Mouse (Mus musculus) limb, embryonic 12.5 days (tissue): ENCODE results near the gene Gata2. TPM values are rescaled to one million over a fixed set of nuclear protein-coding genes. Genes with fewer than 3 reads are reported as not detected.
A peak's percentile ranks its signal among the peaks of the same experiment; 100 is the strongest.

Experiments used
- ATAC-seq: fragments of 200-750 bp; cut with Nextera tagmentation; 2 replicates; pipeline ENCODE4 v1.8.0; 2017; ENCODE audit warnings: low read depth, moderate TSS enrichment; ENCODE audit not compliant: insufficient number of reproducible peaks, insufficient read depth, low FRiP score, low TSS enrichment
- H3K27ac ChIP-seq: fragments of 300-500 bp; sonication (generic); 2 replicates; pipeline ENCODE4 v1.5.1; 2016; ENCODE audit warnings: mild to moderate bottlenecking, moderate library complexity
- H3K27me3 ChIP-seq: fragments of 300-500 bp; sonication (generic); 2 replicates; pipeline ENCODE4 v1.6.1; 2016; ENCODE audit warnings: mild to moderate bottlenecking, moderate library complexity
- H3K36me3 ChIP-seq: fragments of 300-500 bp; sonication (generic); 2 replicates; pipeline ENCODE4 v1.6.1; 2016; ENCODE audit warnings: mild to moderate bottlenecking, moderate library complexity
- H3K4me1 ChIP-seq: fragments of 300-500 bp; sonication (generic); replicated peaks from 2 replicates; pipeline ENCODE4 v1.6.1; 2016
- H3K4me2 ChIP-seq: fragments of 300-500 bp; sonication (generic); 2 replicates; pipeline ENCODE4 v1.6.1; 2016; ENCODE audit warnings: mild to moderate bottlenecking, moderate library complexity
- H3K4me3 ChIP-seq: fragments of 300-500 bp; sonication (generic); replicated peaks from 2 replicates; pipeline ENCODE4 v1.5.1; 2016; ENCODE audit warnings: mild to moderate bottlenecking
- H3K9ac ChIP-seq: fragments of 300-500 bp; sonication (generic); replicated peaks from 2 replicates; pipeline ENCODE4 v1.6.1; 2016; ENCODE audit warnings: mild to moderate bottlenecking, moderate library complexity
- H3K9me3 ChIP-seq: fragments of 300-500 bp; sonication (generic); 2 replicates; pipeline ENCODE4 v1.6.1; 2016; ENCODE audit warnings: mild to moderate bottlenecking, moderate library complexity
- WGBS: fragments of 180-500 bp; shearing (Covaris S2); methylation state at CpG from one replicate; pipeline ENCODE4 v1.1.7; 2016; 5-methylcytosine and 5-hydroxymethylcytosine counted together
- polyA plus RNA-seq: library from polyadenylated mRNA; unstranded; fragments of >200 nt; fragmentation: Nextera tagmentation; extraction: Ambion mirVana; gene quantifications from 2 replicates; pipeline ENCODE4 v1.2.1, GENCODE M21; 2016

Gene Gata2
- polyA plus RNA-seq, 1 experiment from 2014 or later, result 5.7 TPM

GRCm38 (mm10) chr6:88201926-88202700, 8.4 kb downstream of the Gata2 start:
- no peak for ATAC-seq
- no peak overlapping the region for H3K4me2 ChIP-seq
- H3K36me3 ChIP-seq, result no peaks in the 10 kb centered on the region
- peaks cover 39% of the 10 kb centered on the region for H3K4me1 ChIP-seq
- no peak overlapping the region for H3K9ac ChIP-seq
- no peak overlapping the region for H3K27ac ChIP-seq
- H3K27me3 ChIP-seq, result peaks cover 99% of the 10 kb centered on the region
- H3K4me3 ChIP-seq, result no peak overlapping the region
- H3K9me3 ChIP-seq, result no peaks in the 10 kb centered on the region
- WGBS, result 8% methylated on average over 15 of the region's 15 CpGs

- peak overlapping the region; percentile 8; the same call in 1 of the 2 replicates for H3K4me3 ChIP-seq
- ATAC-seq, result no peak
- H3K27me3 ChIP-seq, result peaks cover 99% of the 10 kb centered on the region
- H3K36me3 ChIP-seq, result no peaks in the 10 kb centered on the region
- 1% methylated on average over 24 of the region's 24 CpGs for WGBS
- H3K27ac ChIP-seq, result no peak overlapping the region
- peaks cover 29% of the 10 kb centered on the region for H3K4me1 ChIP-seq
- no peak overlapping the region for H3K9ac ChIP-seq
- no peaks in the 10 kb centered on the region for H3K9me3 ChIP-seq
- H3K4me2 ChIP-seq, result peak overlapping the region; percentile 34; the same call in 1 of the 2 replicates
Measured at GRCm38 (mm10) chr6:88202921-88203690, 9.4 kb downstream of the Gata2 start.

GRCm38 (mm10) chr6:88203791-88204405, 10.2 kb downstream of the Gata2 start:
- Histone ChIP-seq H3K9ac (no peak overlapping the region), H3K4me1 (peaks cover 21% of the 10 kb centered on the region), H3K4me3 (no peak overlapping the region), H3K9me3 (no peaks in the 10 kb centered on the region), H3K4me2 (no peak overlapping the region), H3K36me3 (no peaks in the 10 kb centered on the region), H3K27ac (no peak overlapping the region), H3K27me3 (peaks cover 97% of the 10 kb centered on the region)
- 8% methylated on average over 10 of the region's 10 CpGs for WGBS
- no peak for ATAC-seq

GRCm38 (mm10) chr6:88204531-88205385, 11.1 kb downstream of the Gata2 start:
- 11% methylated on average over 25 of the region's 25 CpGs for WGBS
- peaks cover 12% of the 10 kb centered on the region for H3K4me1 ChIP-seq
- no peak for ATAC-seq
- H3K27ac ChIP-seq, result no peak overlapping the region
- no peak overlapping the region for H3K9ac ChIP-seq
- H3K4me3 ChIP-seq, result no peak overlapping the region
- H3K36me3 ChIP-seq, result no peaks in the 10 kb centered on the region
- H3K4me2 ChIP-seq, result no peak overlapping the region
- no peaks in the 10 kb centered on the region for H3K9me3 ChIP-seq
- H3K27me3 ChIP-seq, result peaks cover 97% of the 10 kb centered on the region

GRCm38 (mm10) chr6:88205386-88205700, 11.7 kb downstream of the Gata2 start:
- Histone ChIP-seq H3K36me3 (no peaks in the 10 kb centered on the region), H3K4me1 (peaks cover 6% of the 10 kb centered on the region), H3K9me3 (no peaks in the 10 kb centered on the region), H3K4me3 (no peak overlapping the region), H3K27me3 (peaks cover 93% of the 10 kb centered on the region), H3K9ac (no peak overlapping the region), H3K27ac (no peak overlapping the region), H3K4me2 (no peak overlapping the region)
- WGBS, result 37% methylated on average over 7 of the region's 7 CpGs
- no peak for ATAC-seq

GRCm38 (mm10) chr6:88205937-88206336, 12.2 kb downstream of the Gata2 start:
- Histone ChIP-seq H3K36me3 (no peaks in the 10 kb centered on the region), H3K9me3 (no peaks in the 10 kb centered on the region), H3K4me2 (no peak overlapping the region), H3K27ac (no peak overlapping the region), H3K4me3 (no peak overlapping the region), H3K9ac (no peak overlapping the region), H3K4me1 (peaks cover 3% of the 10 kb centered on the region; the same call in 1 of the 2 replicates), H3K27me3 (peaks cover 87% of the 10 kb centered on the region)
- no peak for ATAC-seq
- WGBS, result 24% methylated on average over 9 of the region's 9 CpGs

- no peak for ATAC-seq
- no peaks in the 10 kb centered on the region for H3K9me3 ChIP-seq
- H3K9ac ChIP-seq, result no peak overlapping the region
- no peak overlapping the region for H3K4me3 ChIP-seq
- H3K4me2 ChIP-seq, result no peak overlapping the region
- H3K27ac ChIP-seq, result no peak overlapping the region
- H3K4me1 ChIP-seq, result peaks cover 3% of the 10 kb centered on the region; the same call in 1 of the 2 replicates
- WGBS, result 57% methylated on average over 7 of the region's 7 CpGs
- peaks cover 81% of the 10 kb centered on the region for H3K27me3 ChIP-seq
- no peaks in the 10 kb centered on the region for H3K36me3 ChIP-seq
Measured at GRCm38 (mm10) chr6:88206566-88206965, 12.9 kb downstream of the Gata2 start.

- H3K4me1 ChIP-seq, result peaks cover 3% of the 10 kb centered on the region; the same call in 1 of the 2 replicates
- H3K36me3 ChIP-seq, result no peaks in the 10 kb centered on the region
- peaks cover 72% of the 10 kb centered on the region for H3K27me3 ChIP-seq
- H3K9ac ChIP-seq, result no peak overlapping the region
- H3K4me3 ChIP-seq, result no peak overlapping the region
- no peaks in the 10 kb centered on the region for H3K9me3 ChIP-seq
- no peak overlapping the region for H3K27ac ChIP-seq
- no peak for ATAC-seq
- H3K4me2 ChIP-seq, result no peak overlapping the region
- 86% methylated on average over 10 of the region's 10 CpGs for WGBS
Measured at GRCm38 (mm10) chr6:88207403-88208033, 13.8 kb downstream of the Gata2 start.

- Histone ChIP-seq H3K27ac (no peak overlapping the region), H3K9me3 (no peaks in the 10 kb centered on the region), H3K4me3 (no peak overlapping the region), H3K9ac (no peak overlapping the region), H3K36me3 (no peaks in the 10 kb centered on the region), H3K4me2 (no peak overlapping the region), H3K27me3 (peaks cover 64% of the 10 kb centered on the region), H3K4me1 (peaks cover 3% of the 10 kb centered on the region; the same call in 1 of the 2 replicates)
- ATAC-seq, result no peak
- 89% methylated on average over 3 of the region's 3 CpGs for WGBS
Measured at GRCm38 (mm10) chr6:88208321-88208720, 14.6 kb downstream of the Gata2 start.

GRCm38 (mm10) chr6:88209453-88209852, 15.8 kb downstream of the Gata2 start:
- no peak overlapping the region for H3K4me2 ChIP-seq
- H3K36me3 ChIP-seq, result no peaks in the 10 kb centered on the region
- H3K27ac ChIP-seq, result no peak overlapping the region
- 0 out of 2 replicates have a peak, but pooled peaks cover under 1% of the 10 kb centered on the region for H3K4me1 ChIP-seq
- 76% methylated on average over 5 of the region's 5 CpGs for WGBS
- no peak for ATAC-seq
- no peak overlapping the region for H3K4me3 ChIP-seq
- no peak overlapping the region for H3K9ac ChIP-seq
- H3K27me3 ChIP-seq, result peaks cover 52% of the 10 kb centered on the region
- H3K9me3 ChIP-seq, result no peaks in the 10 kb centered on the region
